Mouse (Mus musculus) mature B cell (primary cell): ENCODE results near the gene Cmbl.

Experiments used
- in situ Hi-C: fragments of 300-500 bp; cut with MboI; formaldehyde crosslinking; loops from 2 replicates; pipeline ENCODE4 v1.14.3; 2019

Cmbl gene

DNA sequence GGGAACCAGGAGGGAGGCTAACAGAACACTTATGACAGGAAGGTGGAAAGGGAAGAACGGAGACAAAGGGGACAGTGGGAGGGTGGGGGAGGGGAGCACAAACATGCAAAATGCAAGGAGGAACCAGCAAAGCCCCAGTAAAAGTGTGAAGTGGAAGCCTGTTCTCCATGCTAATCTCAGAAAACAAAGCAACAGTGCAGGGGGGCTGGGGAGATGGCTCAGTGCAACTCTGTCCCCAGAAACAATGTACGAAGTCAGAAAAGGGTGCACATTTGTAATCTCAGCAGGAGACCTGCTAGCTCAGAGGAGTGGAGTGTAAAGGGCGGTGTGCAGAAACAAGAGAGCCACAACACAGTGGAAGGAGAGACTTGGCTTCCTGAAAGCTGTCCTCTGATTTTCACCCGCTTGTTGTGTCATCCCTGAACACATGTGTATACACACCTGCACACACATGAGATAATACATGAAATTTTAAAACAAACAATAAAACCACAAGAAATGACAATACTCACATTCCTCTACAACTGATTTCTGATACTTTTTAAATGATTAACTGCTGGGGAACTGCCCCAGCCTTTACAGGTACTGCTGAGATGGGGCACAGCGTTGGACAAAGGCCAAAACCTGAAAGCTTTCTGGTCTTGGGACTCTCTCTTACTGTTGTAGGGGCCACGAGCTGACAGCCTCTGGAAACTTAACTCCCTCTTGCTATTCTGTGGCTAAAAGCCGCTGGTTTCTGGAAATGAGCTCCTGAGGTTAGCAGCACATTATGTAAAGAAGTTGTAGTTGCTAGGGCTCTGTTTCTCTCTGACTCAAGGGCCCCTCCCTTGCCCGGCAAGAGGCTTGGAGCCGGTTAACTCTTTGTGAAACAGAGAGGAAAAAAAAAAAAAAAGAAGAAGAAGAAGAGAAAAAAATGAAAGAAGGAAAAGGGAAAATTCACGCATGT lies 22.9 kb upstream of the Cmbl start:
- in situ Hi-C loops: no loop called here

DNA sequence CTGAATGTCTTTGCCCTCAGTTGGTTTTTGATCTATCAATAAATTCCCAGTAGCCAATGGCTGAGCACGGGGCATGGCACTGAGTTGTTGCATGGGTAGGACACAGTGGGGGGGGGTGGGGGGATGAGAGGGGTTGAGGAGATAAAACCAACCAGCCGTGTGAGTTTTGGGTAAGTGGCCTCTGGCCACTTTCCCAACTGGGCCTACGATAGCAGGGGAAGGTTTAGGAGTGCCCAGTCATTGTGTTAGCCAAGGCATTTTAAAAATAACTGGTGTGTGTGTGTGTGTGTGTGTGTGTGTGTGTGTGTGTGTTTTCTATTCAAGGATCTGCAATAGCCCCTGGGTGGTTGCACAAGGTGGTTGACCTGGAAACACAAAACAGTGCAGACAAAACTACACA lies 21.9 kb upstream of the Cmbl start:
- in situ Hi-C loops: no loop called here

DNA sequence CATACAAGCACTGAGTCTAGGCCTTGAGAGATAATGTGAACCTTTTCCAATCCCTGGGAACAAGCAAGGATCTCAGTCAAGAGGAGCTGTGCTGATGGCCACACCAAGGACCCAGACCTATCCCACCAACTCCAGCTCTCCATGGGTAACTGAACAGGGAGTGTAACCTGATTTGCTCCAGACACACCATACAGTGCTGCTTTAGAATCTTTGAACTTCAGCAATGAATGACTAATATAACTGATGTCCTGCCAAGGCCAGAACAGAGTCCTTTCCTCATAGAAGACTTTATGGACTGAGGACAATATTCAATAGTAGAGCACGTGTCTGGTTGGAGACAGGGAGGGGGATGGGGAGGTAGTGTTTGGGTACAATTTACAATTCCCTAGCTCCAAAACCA lies 20.1 kb upstream of the Cmbl start:
- in situ Hi-C loops: no loop called here

DNA sequence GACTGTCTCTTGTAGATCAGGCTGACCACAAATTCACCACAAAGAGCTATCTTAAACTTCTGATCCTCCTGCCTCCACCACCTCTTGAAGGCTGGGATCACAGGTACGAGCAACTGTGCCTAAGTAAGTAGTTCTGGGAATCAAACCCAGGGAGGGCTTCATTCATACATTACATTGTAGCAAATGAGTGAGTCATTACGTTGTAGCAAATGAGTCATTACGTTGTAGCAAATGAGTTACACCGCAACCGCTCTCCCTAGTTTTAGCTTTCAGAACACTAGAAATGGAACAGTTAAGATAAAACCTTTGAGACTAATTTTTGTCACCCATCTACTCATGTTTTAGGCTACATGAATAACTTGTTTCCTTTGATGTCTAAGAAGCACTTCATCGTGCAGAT lies 18.9 kb upstream of the Cmbl start:
- in situ Hi-C loops: no loop called here

DNA sequence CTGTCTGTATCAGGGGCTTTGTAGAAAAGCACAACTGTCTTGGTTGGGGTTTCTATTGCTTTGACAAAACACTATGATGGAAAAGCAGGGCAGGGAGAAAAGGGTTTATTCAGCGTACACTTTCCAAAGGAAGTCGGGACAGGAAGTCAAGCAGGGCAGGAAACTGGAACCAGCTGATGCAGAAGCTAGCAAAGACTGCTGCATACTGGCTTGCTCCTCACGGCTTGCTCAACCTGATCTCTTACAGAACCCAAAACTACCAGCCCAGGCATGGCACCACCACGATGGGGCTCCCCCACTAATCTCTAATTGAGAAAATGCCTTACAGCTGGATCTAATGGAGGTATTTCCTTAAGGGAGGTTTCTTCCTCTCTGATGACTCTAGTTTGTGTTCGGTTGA lies 17.8 kb upstream of the Cmbl start:
- in situ Hi-C loops: no loop called here

DNA sequence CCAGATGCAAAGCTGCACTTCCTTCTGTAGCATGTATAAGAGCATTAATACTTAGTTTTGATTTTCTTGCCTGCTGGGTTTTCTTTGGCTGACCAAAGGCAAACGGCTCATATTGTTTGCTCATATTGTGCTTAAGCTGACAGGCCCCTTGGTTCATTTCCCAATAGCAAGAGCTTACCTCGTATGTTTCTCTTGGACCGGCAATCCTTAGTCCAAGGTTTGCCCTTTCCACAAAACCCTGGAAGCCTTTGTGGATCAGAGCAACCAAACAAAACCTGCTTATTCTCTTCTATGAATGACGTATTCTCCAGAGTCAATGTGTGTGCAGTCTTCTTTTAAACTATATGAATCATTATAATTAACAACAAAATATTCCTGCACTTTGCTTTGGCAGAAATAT lies 14.8 kb upstream of the Cmbl start:
- in situ Hi-C loops: no loop called here

DNA sequence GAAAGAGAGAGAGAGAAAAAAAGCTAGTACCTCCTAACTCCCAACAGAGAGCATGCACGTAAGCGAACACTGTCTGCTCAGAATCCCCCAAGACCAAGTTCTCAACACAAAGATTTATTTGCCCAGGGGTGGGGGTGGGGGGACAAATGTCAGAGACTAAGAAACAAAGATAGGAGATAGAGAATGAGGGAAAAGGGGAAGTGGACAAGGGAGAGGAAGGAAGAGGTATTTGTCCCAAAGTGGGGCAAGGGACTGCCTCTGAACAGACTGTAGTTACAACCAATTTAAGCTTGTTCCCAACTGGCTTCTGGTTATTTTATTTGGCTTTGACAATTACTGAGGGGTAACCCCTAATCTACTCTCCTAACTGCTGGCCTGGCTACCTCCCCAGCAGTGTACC lies 10.3 kb upstream of the Cmbl start:
- in situ Hi-C loops: no loop called here

DNA sequence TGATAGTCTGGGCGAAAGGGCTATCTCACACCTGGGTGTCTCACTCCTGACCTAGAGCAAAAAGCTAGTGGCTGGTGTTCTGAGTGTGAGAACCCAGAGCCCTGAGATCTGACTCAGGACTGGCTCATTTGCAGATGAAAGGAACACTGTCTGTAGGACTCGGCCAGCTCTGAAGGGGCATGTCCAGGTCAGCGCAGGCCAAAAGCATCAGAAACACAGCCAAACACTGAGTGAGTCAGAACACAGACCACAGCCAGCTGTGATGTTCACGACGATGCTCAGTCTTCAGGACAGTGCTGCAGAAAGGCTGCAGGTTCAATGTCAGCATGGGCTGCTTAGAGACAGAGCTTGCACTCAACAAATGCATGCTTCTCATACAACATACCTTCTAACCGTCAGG lies 3.8 kb upstream of the Cmbl start:
- in situ Hi-C loops: no loop called here

DNA sequence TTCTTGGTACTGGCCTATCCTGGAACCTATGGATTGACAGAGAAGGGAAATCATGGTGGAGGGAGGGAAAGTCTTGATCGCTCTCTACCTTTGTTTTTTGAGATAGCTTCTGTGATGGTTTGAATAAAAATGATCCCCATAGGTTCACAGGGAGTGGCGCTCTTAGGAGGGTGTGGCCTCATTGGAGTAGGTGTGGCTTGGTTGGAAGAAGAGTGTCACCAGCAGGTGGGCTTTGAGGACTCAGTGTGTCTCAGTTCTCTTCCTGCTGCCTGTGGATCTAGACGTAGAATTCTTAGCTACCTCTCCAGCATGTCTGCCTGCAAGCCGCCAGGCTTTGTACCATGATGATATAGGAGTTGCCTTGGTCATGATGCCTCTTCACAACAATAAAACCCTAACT lies 3.2 kb upstream of the Cmbl start:
- in situ Hi-C loops: no loop called here

DNA sequence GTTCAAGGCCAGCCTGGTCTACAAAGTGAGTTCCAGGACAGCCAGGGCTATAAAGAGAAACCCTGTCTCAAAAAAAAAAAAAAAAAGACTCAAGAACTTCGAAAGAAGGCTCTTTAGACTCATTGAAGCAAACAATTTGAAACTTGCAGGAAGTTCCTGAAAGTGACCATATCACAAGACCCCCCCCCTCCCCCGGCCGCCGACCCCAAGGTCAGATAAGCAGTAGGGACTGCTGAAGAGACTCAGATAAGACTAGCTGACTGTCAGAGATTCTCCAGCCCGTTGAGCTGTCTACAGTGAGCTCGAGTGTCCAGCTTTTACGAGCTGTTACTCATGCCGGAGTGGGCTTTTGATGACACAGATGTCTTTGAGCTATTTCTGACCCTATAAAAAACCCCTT lies 2.3 kb upstream of the Cmbl start:
- in situ Hi-C loops: no loop called here

DNA sequence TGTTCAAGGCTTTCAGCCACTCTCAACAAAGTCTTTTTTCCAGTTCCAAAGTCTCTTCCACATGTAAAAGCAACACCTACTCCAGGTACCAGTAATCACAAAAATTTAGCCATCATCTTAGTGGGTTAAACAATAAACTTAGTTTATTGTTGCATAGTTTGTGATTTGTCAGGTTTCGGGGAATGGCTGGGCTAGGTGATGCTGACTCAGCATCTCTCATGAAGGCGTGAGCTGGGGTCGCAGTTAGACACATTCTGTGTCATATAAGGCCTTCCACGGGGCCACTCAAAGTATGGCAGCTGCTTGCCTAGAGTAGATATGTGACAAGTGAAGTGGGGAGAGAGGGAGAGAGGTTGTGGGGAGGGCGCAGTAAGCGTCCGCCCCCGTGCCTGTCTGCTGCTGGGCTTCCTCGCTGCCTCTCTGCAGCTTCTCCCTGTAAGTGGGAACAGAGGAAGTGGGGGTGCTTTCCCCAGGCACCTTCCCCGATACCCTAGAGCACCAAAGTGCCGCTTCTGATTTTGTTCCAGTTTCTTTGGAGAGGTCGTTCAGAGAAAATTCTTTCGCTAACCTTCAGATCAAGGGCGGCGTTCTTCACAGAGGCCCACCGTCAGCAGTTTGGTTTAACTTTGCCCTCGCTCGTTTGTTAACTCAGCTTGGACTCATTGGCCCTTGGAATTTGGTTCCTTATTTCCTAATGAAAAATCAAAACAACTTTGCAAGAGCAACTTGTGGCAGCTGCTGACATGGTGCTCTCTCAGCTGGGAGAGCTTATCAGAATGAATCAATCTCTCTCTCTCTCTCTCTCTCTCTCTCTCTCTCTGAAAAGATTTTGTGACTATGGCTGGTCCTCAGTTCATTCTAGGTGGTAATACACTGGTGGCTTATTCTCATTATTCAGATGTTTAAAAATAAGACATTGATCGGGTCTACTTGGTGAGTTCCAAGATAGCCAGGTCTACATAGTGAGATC lies 1.3 kb upstream of the Cmbl start:
- in situ Hi-C loops: no loop called here

DNA sequence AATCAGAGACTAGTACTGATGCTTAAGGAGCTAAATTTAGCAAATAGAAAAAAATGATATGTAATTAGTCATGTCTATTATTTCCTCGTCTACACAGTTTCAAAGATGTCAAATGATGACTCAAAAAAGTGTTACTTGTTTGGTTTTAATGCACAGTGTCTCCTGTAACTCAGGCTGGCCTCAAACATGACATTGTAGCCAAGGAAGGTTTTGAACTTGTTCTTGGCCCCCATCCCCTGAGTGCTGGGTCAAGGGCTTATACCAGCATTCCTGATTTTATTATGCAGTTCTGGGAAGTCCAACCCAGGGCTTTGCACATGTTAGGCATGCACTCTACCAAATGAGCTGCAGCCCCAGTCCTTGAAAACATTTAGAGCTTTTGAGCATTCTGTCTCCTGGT lies 597 bp downstream of the Cmbl start:
- in situ Hi-C loops: no loop called here

DNA sequence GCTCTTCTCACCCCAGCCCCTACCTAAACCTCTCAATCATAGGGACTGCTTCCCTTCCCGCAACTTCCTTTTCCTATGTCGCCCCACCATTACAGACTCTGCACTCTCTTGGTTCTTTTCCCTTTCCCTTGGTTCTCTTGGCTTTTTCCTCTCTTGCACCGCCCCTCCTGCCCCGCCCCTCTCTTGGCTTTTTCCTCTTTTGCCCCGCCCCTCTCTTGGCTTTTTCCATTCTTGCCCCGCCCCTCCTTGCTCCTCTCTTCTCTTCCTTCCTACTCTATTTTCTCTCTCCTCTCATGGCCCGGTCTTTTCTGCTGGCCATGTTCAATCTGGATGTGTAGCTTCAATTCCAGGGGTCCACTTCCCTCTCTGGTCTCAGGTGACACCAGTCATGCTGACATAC lies 2.2 kb downstream of the Cmbl start:
- in situ Hi-C loops: no loop called here

DNA sequence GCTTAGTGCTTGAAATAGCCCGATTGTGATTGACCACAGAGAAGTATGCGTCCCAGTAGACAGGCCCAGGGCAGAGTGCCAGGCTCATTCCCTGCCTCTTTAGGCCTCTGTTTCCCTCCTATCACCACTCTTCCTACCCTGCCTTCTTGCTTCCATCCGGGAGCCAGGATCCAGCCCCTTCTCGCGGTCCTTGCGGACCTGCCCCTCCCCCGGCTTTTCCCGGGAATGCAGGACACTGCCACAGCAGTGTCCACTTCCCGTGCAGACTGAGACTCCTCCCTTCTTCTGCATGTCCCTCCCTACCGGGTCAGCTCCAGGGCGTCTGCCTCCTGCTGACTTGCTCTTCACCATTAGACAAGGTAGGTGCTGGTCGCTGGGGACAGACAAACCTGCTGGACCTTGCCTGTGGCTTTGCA lies 3.4 kb downstream of the Cmbl start:
- in situ Hi-C loops: no loop called here

DNA sequence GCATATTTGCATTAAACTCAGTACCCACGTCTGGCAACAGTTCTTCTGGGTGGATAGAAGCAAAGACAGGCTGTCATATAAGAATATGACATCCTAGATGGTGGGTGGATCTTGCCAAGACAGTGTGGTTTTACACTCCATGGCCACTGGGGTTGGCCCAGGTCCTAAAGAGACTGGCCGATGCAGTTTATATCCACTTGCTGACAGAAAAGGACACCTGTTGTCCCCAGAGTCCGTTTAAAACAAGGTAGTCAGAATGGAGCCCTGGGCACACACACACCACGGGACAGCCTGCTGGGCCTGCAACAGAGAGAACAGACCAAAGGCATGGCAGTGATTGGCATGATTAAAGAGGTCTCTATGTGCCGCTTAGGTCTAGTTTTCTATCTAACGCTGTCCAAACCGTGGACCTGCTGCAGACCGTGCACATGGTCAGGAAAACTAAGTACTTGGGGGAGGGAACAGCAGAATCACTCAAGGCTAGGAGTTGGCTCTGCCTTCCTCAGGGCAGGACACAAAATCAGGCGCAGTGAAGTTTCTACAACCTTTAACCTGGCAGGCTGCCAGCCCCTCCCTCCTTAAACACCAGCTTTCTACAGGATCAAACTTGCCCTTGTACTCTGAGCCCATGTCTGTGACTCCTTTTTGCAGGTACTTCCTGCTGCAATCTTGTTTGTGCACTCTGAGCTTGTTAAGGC lies 4.3 kb downstream of the Cmbl start:
- in situ Hi-C loops: no loop called here

DNA sequence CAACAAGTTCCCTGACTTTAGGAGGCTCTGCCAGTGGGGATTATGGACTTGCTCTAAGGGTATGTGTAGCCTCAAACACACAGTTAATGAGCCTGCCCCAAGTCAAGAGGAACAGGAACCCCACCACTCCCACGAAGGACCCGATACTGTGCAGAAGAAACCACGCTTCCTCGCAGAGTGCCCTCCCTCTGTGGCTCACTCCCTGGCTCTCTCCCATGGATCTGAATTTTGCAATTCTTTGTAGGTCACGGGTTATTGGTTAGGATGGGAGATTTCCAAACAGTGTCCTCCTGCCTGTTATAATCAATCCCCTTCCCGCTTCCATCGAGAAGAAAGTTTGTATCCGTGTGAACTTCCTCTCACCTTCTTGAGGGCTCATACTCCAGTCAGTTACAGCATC lies 5.8 kb downstream of the Cmbl start:
- in situ Hi-C loops: no loop called here

DNA sequence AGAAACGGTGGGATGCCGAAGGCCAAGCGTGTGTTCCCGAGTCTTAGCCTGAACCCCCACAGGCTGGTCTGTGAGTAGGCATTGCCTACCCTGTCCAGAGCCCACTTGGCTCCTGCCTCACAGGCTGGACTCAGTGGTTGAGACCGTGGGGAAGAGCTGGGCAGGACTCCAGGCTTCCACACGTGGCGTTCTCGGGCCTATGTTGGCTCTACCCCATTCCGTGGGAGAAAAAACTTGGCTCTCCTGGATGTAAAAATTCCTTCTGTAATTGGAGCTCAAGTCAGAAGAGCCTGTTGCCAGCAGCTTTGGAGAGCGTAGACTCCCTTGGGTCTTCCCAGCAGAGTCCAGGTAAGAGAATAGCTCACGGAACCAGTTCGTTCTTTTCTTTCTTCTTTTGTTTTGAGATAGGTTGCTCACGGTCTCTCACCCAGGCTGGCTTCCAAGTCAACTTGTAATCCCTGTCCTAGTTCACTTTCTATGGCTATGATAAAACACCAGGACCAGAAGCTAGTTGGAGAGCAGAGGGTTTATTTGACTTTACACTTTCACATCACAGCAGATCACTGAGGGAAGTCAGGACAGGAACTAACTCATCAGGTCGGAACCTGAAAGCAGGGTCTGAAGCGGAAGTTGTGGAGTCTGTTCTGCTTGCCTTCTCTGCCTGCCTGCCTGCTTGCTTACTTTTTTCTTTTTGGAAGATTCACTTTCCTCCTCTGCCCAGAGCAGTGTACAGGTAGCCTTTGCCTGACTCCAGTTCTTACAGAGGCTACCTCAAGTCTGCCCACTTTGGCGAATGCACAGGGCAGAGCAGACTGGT lies 6.9 kb downstream of the Cmbl start:
- in situ Hi-C loops: no loop called here

DNA sequence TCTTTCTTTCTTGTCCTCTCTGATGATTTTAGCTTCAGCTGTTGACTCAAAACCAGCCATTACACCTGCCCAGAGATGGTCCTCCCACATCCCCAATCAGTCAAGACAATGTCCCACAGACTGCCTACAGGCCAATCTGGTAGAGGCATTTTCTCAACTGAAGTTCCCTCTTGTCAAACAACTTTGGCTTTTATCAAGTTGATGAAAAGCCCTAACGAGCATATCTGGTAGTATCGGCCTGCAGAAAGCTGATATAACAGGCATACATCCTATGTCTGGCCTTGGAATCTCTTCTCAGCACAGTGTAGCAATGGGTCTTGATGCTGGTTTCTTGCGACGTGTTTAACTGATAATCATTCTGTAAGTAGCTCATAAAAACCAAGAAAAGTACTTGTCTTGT lies 8.1 kb downstream of the Cmbl start:
- in situ Hi-C loops: no loop called here

DNA sequence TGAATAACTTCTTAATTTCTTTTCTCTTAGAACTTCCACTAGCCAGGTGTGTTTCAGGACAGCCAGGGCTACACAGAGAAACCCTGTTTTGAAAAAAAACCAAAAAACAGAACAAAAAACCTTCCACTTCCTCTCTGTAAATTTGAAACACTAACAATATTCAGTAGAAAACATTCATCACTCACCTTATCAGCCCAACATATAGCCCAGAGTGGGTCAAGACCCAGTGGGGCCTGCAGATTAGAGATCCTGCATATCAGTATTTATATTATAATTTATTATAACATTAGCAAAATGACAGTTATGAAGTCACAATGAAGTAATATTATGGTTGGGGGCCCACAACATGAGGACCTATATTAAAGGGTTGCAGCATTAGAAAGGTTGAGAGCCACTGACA lies 8.5 kb downstream of the Cmbl start:
- in situ Hi-C loops: no loop called here

DNA sequence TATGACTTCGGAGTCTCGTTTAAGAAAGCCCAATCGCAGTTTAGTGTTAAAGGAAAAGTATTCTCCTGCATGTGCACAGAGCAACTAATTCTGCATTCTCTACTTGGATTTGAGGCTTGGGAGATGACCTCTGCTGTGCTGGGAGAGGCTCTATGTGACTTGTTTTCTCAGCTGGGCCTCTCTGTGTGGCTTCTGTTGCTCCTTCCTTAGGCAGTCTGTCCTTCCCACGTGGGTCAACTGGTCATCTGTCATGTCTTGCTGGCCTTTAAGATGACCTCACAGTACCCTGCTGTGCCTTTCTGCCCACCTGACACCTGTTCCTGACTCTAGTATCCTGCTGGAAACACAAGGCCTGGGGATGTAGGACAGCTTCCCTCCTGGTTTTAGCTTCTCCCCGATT lies 10.9 kb downstream of the Cmbl start:
- in situ Hi-C loops: no loop called here

DNA sequence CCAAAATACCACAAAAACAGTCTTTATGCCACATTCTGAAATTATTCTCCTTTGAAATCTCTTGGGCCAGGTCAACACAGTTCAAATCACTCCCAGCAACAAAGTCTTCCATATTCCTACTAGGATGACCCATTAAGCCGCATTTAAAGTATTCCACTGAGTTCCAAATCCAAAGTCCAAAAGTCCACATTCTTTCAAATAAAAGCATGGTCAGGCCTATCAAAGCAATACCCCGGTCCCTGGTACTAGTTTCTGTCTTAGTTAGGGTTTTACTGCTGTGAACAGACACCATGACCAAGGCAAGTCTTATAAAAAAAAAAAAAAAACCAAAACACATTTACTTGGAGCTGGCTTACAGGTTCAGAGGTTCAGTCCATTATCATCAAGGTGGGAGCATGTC lies 15.9 kb downstream of the Cmbl start:
- in situ Hi-C loops: loop anchor here (10.0 kb wide), 1 partner anchor 266 kb away; no protein-coding TSS in a partner anchor
